Mouse (Mus musculus) forebrain, embryonic 16.5 days (tissue): ENCODE data around the gene Adgrb3. TPM values are rescaled to one million over a fixed set of nuclear protein-coding genes. Genes with fewer than 3 reads are reported as not detected.
"Not testable (repeated sequence)": the region's sequence is repeated elsewhere in the genome, so short reads cannot be mapped to it uniquely, and the experiment has no call there.

Source experiments
- ATAC-seq: fragments of 200-750 bp; cut with Nextera tagmentation; 2 replicates; pipeline ENCODE4 v1.8.0; 2017; ENCODE audit warnings: mild to moderate bottlenecking, moderate library complexity
- H3K27ac ChIP-seq: fragments of 300-500 bp; sonication (generic); 2 replicates; pipeline ENCODE4 v1.5.1; 2014; ENCODE audit warnings: low read length, control low read depth
- H3K27me3 ChIP-seq: fragments of 300-500 bp; sonication (generic); replicated peaks from 2 replicates; pipeline ENCODE4 v1.6.1; 2014; ENCODE audit warnings: low read length; ENCODE audit not compliant: control insufficient read depth, insufficient read depth
- H3K36me3 ChIP-seq: fragments of 300-500 bp; sonication (generic); 2 replicates; pipeline ENCODE4 v1.6.1; 2014; ENCODE audit not compliant: control insufficient read depth, insufficient read depth
- H3K4me1 ChIP-seq: fragments of 300-500 bp; sonication (generic); replicated peaks from 2 replicates; pipeline ENCODE4 v1.6.1; 2014; ENCODE audit warnings: low read length; ENCODE audit not compliant: control insufficient read depth, insufficient read depth
- H3K4me2 ChIP-seq: fragments of 300-500 bp; sonication (generic); 2 replicates; pipeline ENCODE4 v1.6.1; 2014; ENCODE audit warnings: mild to moderate bottlenecking, low read length, control low read depth
- H3K4me3 ChIP-seq: fragments of 300-500 bp; sonication (generic); replicated peaks from 2 replicates; pipeline ENCODE4 v1.5.1; 2014; ENCODE audit warnings: mild to moderate bottlenecking, low read length, control low read depth
- H3K9ac ChIP-seq: fragments of 300-500 bp; sonication (generic); replicated peaks from 2 replicates; pipeline ENCODE4 v1.6.1; 2014; ENCODE audit warnings: low read depth, low read length, control low read depth
- H3K9me3 ChIP-seq: fragments of 300-500 bp; sonication (generic); 2 replicates; pipeline ENCODE4 v1.6.1; 2016; ENCODE audit warnings: low read length; ENCODE audit not compliant: control insufficient read depth
- WGBS: fragments of 180-500 bp; shearing (Covaris S2); extraction: QIAGEN DNeasy Blood & Tissue Kit; methylation state at CpG from one replicate; pipeline ENCODE4 v1.1.7; 2014; 5-methylcytosine and 5-hydroxymethylcytosine counted together
- polyA plus RNA-seq: library from polyadenylated mRNA; unstranded; fragments of >200 nt; fragmentation: Nextera tagmentation; extraction: Ambion mirVana; gene quantifications from 2 replicates; pipeline ENCODE4 v1.2.1, GENCODE M21; 2015

The Adgrb3 gene
- polyA plus RNA-seq, 1 experiment from 2014 or later, result 61.3 TPM

DNA sequence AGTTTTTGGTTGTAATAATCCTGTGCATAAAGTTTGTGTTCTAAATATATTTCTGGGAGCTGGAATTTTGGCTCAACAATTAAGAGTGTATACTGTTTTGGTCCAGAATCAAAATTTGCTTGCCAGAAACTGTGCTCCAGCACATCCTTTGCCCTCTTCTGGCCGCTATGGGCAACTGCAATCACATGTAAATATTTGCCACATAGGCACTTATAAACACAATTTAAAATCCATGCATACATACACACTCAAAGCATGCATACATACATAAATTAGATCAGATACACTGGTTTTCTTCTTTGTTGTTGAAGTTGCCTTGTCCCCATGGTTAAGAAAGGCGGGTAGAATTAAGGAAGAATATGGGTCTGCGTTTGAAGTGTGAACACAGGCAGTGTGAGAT, 132.7 kb downstream of the Adgrb3 start:
- no peaks in the 10 kb centered on the region for H3K9me3 ChIP-seq
- no peaks in the 10 kb centered on the region for H3K36me3 ChIP-seq
- H3K9ac ChIP-seq, result no peak overlapping the region
- no peak overlapping the region for H3K4me2 ChIP-seq
- H3K27me3 ChIP-seq, result no peaks in the 10 kb centered on the region
- H3K27ac ChIP-seq, result peak overlapping the region; percentile 31; the same call in 1 of the 2 replicates
- H3K4me3 ChIP-seq, result no peak overlapping the region
- peak; percentile 13; the same call in 1 of the 2 replicates for ATAC-seq
- WGBS, result 68% methylated on average over 3 of the region's 3 CpGs
- H3K4me1 ChIP-seq, result 0 out of 2 replicates have a peak, but pooled peaks cover 3% of the 10 kb centered on the region

- ATAC-seq, result no peak
- H3K36me3 ChIP-seq, result no peaks in the 10 kb centered on the region
- WGBS, result 59% methylated on average over 3 of the region's 3 CpGs
Observed at GRCm38 (mm10) chr1:25682118-25682517, 147.4 kb downstream of the Adgrb3 start.

DNA sequence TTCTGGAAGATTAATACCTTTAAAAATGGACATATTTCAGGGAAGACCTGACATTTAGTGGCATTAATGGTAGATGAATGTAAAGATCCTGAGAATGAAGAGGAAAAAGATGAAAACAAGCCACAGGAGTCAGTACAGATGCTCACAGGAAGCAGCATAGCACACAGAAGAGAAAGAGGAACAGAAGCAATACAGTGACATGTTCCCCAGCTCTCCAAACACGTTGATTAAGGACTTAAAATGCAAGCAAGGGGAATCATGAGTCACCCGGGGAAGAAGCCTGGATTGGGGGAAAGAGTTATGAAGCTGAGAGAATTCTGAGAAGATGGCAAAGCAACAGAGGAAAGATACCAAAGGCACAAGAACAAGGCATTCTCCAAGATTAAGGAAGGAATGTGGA, 149.9 kb downstream of the Adgrb3 start:
- H3K9ac ChIP-seq, result no peak overlapping the region
- ATAC-seq, result no peak
- H3K4me2 ChIP-seq, result no peak overlapping the region
- no peaks in the 10 kb centered on the region for H3K36me3 ChIP-seq
- H3K9me3 ChIP-seq, result no peaks in the 10 kb centered on the region
- 69% methylated on average over 2 of the region's 2 CpGs for WGBS
- no peaks in the 10 kb centered on the region for H3K27me3 ChIP-seq
- H3K4me3 ChIP-seq, result no peak overlapping the region
- H3K27ac ChIP-seq, result no peak overlapping the region
- 0 out of 2 replicates have a peak, but pooled peaks cover 2% of the 10 kb centered on the region for H3K4me1 ChIP-seq

More at GRCm38 (mm10) chr1:25682118-25682517, 147.4 kb downstream of the Adgrb3 start:
- Histone ChIP-seq H3K9me3 (no peaks in the 10 kb centered on the region), H3K27ac (no peak overlapping the region), H3K4me3 (no peak overlapping the region), H3K4me1 (0 out of 2 replicates have a peak, but pooled peaks cover 2% of the 10 kb centered on the region), H3K4me2 (no peak overlapping the region), H3K9ac (no peak overlapping the region), H3K27me3 (no peaks in the 10 kb centered on the region)

DNA sequence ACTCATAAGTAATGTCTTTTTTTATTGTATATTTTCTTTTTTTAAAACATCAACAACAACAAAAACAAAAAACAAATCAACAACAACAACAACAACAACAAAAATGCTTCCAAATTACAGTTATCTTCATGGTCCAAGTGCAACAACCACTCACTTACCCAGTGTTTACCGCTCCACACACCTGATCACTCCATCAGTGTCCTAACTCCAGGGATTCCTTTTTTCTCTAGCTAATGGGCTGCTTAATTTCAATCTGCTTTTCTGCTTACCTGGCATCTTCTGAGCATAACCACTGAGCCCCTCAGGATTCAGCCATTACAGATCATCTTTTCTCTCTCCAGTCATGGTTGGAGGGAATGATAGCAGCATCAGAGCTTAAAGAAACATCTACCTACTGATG, 176.8 kb downstream of the Adgrb3 start:
- H3K4me3 ChIP-seq, result no peak overlapping the region
- no peaks in the 10 kb centered on the region for H3K4me1 ChIP-seq
- WGBS, result 97% methylated on average over 1 of the region's 1 CpGs
- no peaks in the 10 kb centered on the region for H3K9me3 ChIP-seq
- no peak overlapping the region for H3K27ac ChIP-seq
- no peaks in the 10 kb centered on the region for H3K27me3 ChIP-seq
- no peaks in the 10 kb centered on the region for H3K36me3 ChIP-seq
- H3K4me2 ChIP-seq, result no peak overlapping the region
- no peak overlapping the region for H3K9ac ChIP-seq
- ATAC-seq, result no peak

GRCm38 (mm10) chr1:25644256-25644655, 185.3 kb downstream of the Adgrb3 start:
- Histone ChIP-seq H3K27me3 (no peaks in the 10 kb centered on the region), H3K4me2 (no peak overlapping the region), H3K36me3 (no peaks in the 10 kb centered on the region), H3K4me3 (no peak overlapping the region), H3K4me1 (no peaks in the 10 kb centered on the region), H3K9me3 (no peaks in the 10 kb centered on the region), H3K27ac (no peak overlapping the region), H3K9ac (no peak overlapping the region)
- no peak for ATAC-seq
- WGBS, result 70% methylated on average over 5 of the region's 5 CpGs

DNA sequence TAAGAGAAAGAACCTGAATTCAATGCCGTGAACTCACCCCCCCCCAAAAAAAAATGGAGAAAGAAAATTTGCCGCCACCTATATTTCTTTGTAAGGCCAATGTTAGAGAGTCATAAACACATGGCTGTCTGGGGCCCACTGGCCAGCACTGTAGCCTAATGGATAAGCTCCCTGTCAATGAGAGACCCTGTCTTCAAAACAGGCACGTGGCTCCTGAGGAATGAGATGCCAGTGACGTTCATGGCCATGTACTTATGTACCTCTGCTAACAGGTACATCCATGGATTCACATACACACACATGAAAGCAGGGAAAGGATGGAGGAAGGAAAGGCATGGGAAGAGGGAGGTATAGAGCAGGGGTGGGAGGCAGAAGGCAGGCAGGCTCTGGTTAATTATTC, 208.0 kb downstream of the Adgrb3 start:
- no peak overlapping the region for H3K4me2 ChIP-seq
- H3K9me3 ChIP-seq, result no peaks in the 10 kb centered on the region
- H3K4me1 ChIP-seq, result no peaks in the 10 kb centered on the region
- 71% methylated on average over 4 of the region's 4 CpGs for WGBS
- ATAC-seq, result no peak
- no peak overlapping the region for H3K4me3 ChIP-seq
- no peaks in the 10 kb centered on the region for H3K36me3 ChIP-seq
- no peaks in the 10 kb centered on the region for H3K27me3 ChIP-seq
- H3K9ac ChIP-seq, result no peak overlapping the region
- H3K27ac ChIP-seq, result no peak overlapping the region

DNA sequence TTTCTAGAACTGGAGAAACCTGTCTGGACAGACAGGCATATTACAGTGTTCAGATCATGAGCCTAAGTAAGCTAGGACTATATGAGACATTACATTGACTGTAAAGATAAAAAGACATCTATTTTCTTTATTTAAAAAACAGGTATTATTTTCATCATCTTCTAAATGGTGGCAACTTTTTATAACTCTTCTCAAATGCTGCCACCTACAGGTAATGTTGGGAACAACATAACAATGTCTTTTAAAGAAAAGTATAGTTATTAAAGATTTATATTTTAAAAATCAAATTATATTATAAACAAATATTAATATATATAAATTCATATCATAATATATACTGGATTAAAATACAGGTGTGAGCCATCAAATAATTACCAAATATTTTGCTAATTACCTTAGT, 212.6 kb downstream of the Adgrb3 start:
- Histone ChIP-seq H3K9ac (no peak overlapping the region), H3K4me1 (no peaks in the 10 kb centered on the region), H3K27me3 (no peaks in the 10 kb centered on the region), H3K4me3 (no peak overlapping the region), H3K27ac (no peak overlapping the region), H3K36me3 (no peaks in the 10 kb centered on the region), H3K4me2 (no peak overlapping the region), H3K9me3 (no peaks in the 10 kb centered on the region)
- ATAC-seq, result no peak

- H3K27ac ChIP-seq, H3K4me3 ChIP-seq, H3K4me2 ChIP-seq, H3K36me3 ChIP-seq, ATAC-seq, H3K9me3 ChIP-seq, H3K27me3 ChIP-seq, H3K9ac ChIP-seq, H3K4me1 ChIP-seq: not testable (repeated sequence)
Observed at GRCm38 (mm10) chr1:25610776-25611175, 218.7 kb downstream of the Adgrb3 start.

DNA sequence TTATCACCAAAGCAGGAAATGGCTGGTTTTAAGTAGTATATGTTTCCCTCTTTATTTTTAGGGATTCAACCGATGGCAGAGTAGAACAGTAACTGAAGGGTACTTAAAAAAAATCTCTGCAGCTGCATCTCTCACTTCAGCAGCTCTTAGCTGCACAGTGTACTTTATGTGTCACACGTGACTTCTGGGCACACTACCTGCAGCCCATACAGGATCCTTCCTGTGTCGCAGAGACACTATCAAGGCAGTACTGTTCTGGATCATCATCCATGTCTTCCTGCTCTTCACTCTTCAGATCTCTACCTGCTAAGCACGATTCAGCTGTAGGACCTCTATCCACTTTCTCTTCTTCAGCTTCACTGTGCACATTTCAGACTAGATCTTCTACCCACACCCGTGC, 230.6 kb downstream of the Adgrb3 start:
- no peak for ATAC-seq
- H3K4me1 ChIP-seq, result no peaks in the 10 kb centered on the region
- WGBS, result 89% methylated on average over 5 of the region's 5 CpGs

DNA sequence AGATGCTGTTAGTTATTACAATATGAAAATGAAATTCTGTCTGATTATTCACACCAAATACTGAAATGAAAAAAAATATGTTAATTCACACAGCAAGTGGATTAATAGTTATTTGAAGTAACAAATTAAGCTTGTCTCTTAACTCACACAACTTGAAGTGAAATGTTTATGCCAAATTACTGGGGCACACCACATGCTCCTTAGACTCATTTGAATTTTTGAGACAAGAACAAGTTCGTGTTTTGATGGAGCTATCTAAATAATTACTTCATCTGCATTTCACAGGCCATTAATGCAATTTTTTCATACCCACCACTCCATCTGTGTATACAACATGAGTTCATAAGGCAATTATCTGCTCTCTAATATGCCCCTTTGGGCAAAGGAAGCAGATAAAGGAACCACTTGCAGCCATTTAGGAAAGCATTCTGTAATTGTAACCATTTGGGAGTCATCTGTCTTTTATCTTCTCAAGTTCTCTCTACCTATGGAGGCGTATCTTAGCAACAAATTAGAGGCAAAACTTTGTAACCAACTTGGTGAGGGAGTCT, 240.9 kb downstream of the Adgrb3 start:
- Histone ChIP-seq H3K27ac (no peak overlapping the region), H3K36me3 (no peaks in the 10 kb centered on the region), H3K4me1 (peaks cover 4% of the 10 kb centered on the region), H3K9me3 (no peaks in the 10 kb centered on the region), H3K27me3 (no peaks in the 10 kb centered on the region), H3K4me3 (no peak overlapping the region), H3K4me2 (no peak overlapping the region), H3K9ac (no peak overlapping the region)
- peak; percentile 91 for ATAC-seq
- WGBS, result 39% methylated on average over 2 of the region's 2 CpGs

More for the DNA sequence above, 230.6 kb downstream of the Adgrb3 start:
- H3K4me2 ChIP-seq, result no peak overlapping the region
- no peaks in the 10 kb centered on the region for H3K27me3 ChIP-seq
- H3K36me3 ChIP-seq, result no peaks in the 10 kb centered on the region
- H3K4me3 ChIP-seq, result no peak overlapping the region
- H3K9ac ChIP-seq, result no peak overlapping the region
- no peak overlapping the region for H3K27ac ChIP-seq
- H3K9me3 ChIP-seq, result no peaks in the 10 kb centered on the region
